Mouse (Mus musculus): ENCODE results near the gene Sema3f.

DNA sequence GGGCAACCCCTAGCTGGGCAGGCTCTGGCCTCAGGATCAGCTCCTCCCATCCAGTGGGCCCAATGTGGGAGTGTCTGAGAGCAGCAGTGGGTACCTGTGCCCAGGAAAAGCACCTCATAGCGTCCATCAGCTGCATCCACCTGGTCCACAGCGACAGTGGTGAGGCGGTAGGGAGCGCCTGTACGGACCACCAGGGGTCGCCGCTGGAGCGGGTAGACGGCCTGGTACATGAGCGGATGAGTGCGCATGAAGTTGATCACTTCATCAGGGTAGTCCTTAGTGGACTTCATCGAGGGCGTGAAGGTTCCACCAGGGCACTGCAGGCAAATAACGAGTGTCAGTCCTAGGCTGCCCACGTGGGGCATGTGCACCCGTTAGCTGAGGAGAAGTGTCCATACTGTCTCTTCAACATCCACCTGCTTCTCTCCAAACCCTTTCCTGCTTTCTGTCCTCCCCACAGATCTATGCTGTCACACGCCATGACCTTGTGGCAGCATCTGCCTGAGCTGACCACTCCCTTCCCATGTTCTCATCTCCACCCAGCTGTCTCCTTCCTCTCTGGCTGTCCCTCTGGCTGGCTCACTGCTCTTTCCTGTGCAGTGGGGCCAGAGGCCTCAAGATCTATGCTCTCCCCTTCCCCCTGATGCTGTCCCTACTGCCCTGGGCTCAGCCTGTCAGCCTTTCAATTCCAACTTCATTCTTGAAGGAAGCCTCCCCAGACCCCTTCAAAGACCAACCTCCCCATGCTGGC, 24.9 kb downstream of the Sema3f start:
- peak; percentile 51 for TF ChIP-seq CTCF (IDR thresholded peaks at IDR 0.05; ENCODE audit: extremely low read depth, insufficient read depth, low read length)
- TF ChIP-seq POLR2A (IDR thresholded peaks at IDR 0.05; ENCODE audit: extremely low read depth, insufficient read depth, low read length) = no peak

All from cortical plate, adult 2 months (tissue).